Mouse (Mus musculus) liver, embryonic 15.5 days (tissue): ENCODE data around the gene Sgip1. TPM values are rescaled to one million over a fixed set of nuclear protein-coding genes. Genes with fewer than 3 reads are reported as not detected.
A peak's percentile ranks its signal among the peaks of the same experiment; 100 is the strongest.

Experiments used
- ATAC-seq: fragments of 200-750 bp; cut with Nextera tagmentation; 2 replicates; pipeline ENCODE4 v1.8.0; 2017; ENCODE audit warnings: moderate number of reproducible peaks, mild to moderate bottlenecking, moderate library complexity; ENCODE audit not compliant: insufficient read depth
- H3K27ac ChIP-seq: fragments of 300-500 bp; sonication (generic); replicated peaks from 2 replicates; pipeline ENCODE4 v1.5.1; 2015; ENCODE audit warnings: mild to moderate bottlenecking, inconsistent platforms
- H3K27me3 ChIP-seq: fragments of 300-500 bp; sonication (generic); 2 replicates; pipeline ENCODE4 v1.6.1; 2015; ENCODE audit warnings: mild to moderate bottlenecking, inconsistent platforms
- H3K36me3 ChIP-seq: fragments of 300-500 bp; sonication (generic); replicated peaks from 2 replicates; pipeline ENCODE4 v1.6.1; 2015; ENCODE audit warnings: moderate library complexity, mild to moderate bottlenecking, inconsistent platforms
- H3K4me1 ChIP-seq: fragments of 300-500 bp; sonication (generic); replicated peaks from 2 replicates; pipeline ENCODE4 v1.6.1; 2015; ENCODE audit warnings: inconsistent platforms
- H3K4me2 ChIP-seq: fragments of 300-500 bp; sonication (generic); 2 replicates; pipeline ENCODE4 v1.6.1; 2015; ENCODE audit warnings: moderate library complexity, mild to moderate bottlenecking, inconsistent platforms
- H3K4me3 ChIP-seq: fragments of 300-500 bp; sonication (generic); replicated peaks from 2 replicates; pipeline ENCODE4 v1.5.1; 2015; ENCODE audit warnings: mild to moderate bottlenecking, inconsistent platforms
- H3K9ac ChIP-seq: fragments of 300-500 bp; sonication (generic); 2 replicates; pipeline ENCODE4 v1.6.1; 2015; ENCODE audit warnings: moderate library complexity, mild to moderate bottlenecking, inconsistent platforms
- H3K9me3 ChIP-seq: fragments of 300-500 bp; sonication (generic); replicated peaks from 2 replicates; pipeline ENCODE4 v1.6.1; 2016; ENCODE audit warnings: inconsistent platforms
- WGBS: fragments of 180-500 bp; shearing (Covaris S2); methylation state at CpG from one replicate; pipeline ENCODE4 v1.1.7; 2015; ENCODE audit warnings: mixed read lengths; ENCODE audit not compliant: insufficient replicate concordance; 5-methylcytosine and 5-hydroxymethylcytosine counted together
- polyA plus RNA-seq: library from polyadenylated mRNA; unstranded; fragments of >200 nt; fragmentation: Nextera tagmentation; extraction: Ambion mirVana; gene quantifications from 2 replicates; pipeline ENCODE4 v1.2.1, GENCODE M21; 2015

Sgip1 gene
- polyA plus RNA-seq, 1 experiment from 2014 or later = 0.73 TPM

- Histone ChIP-seq H3K9me3 (no peaks in the 10 kb centered on the region), H3K27ac (no peak overlapping the region), H3K4me2 (no peak overlapping the region), H3K9ac (no peak overlapping the region), H3K27me3 (no peaks in the 10 kb centered on the region), H3K4me1 (no peaks in the 10 kb centered on the region), H3K36me3 (no peaks in the 10 kb centered on the region), H3K4me3 (no peak overlapping the region)
- 42% methylated on average over 3 of the region's 3 CpGs for WGBS
- ATAC-seq = no peak
These were observed 12.4 kb downstream of the Sgip1 start for GRCm38 (mm10) chr4:102753334-102754090.

- H3K9ac ChIP-seq = no peak overlapping the region
- H3K4me1 ChIP-seq = peaks cover 8% of the 10 kb centered on the region; the same call in 1 of the 2 replicates
- no peak; the same call in 1 of the 2 replicates for ATAC-seq
- no peaks in the 10 kb centered on the region for H3K36me3 ChIP-seq
- H3K27me3 ChIP-seq = peaks cover 29% of the 10 kb centered on the region
- H3K4me2 ChIP-seq = peak overlapping the region; percentile 73
- no peaks in the 10 kb centered on the region for H3K9me3 ChIP-seq
- H3K4me3 ChIP-seq = peak overlapping the region; percentile 47
- WGBS = 1% methylated on average over 41 of the region's 41 CpGs
- H3K27ac ChIP-seq = no peak overlapping the region
These were observed 18.2 kb downstream of the Sgip1 start for GRCm38 (mm10) chr4:102759095-102759890.

- H3K36me3 ChIP-seq = no peaks in the 10 kb centered on the region
- no peaks in the 10 kb centered on the region for H3K9me3 ChIP-seq
- peak overlapping the region; percentile 47 for H3K4me3 ChIP-seq
- peaks cover 29% of the 10 kb centered on the region for H3K27me3 ChIP-seq
- H3K27ac ChIP-seq = no peak overlapping the region
- H3K4me2 ChIP-seq = peak overlapping the region; percentile 73
- H3K4me1 ChIP-seq = peaks cover 8% of the 10 kb centered on the region; the same call in 1 of the 2 replicates
- ATAC-seq = no peak
- no peak overlapping the region for H3K9ac ChIP-seq
- 5% methylated on average over 25 of the region's 25 CpGs for WGBS
These were observed 19.1 kb downstream of the Sgip1 start for GRCm38 (mm10) chr4:102760042-102760821.

GRCm38 (mm10) chr4:102762075-102762474 is 21.0 kb downstream of the Sgip1 start:
- no peak overlapping the region for H3K27ac ChIP-seq
- no peak for ATAC-seq
- no peaks in the 10 kb centered on the region for H3K9me3 ChIP-seq
- H3K36me3 ChIP-seq = no peaks in the 10 kb centered on the region
- H3K9ac ChIP-seq = no peak overlapping the region
- H3K4me2 ChIP-seq = no peak overlapping the region
- no peak overlapping the region for H3K4me3 ChIP-seq
- H3K4me1 ChIP-seq = peaks cover 8% of the 10 kb centered on the region; the same call in 1 of the 2 replicates
- 20% methylated on average over 7 of the region's 7 CpGs for WGBS
- peaks cover 29% of the 10 kb centered on the region for H3K27me3 ChIP-seq

GRCm38 (mm10) chr4:102769070-102769469 is 28.0 kb downstream of the Sgip1 start:
- no peak for ATAC-seq
- Histone ChIP-seq H3K4me2 (no peak overlapping the region), H3K4me1 (no peaks in the 10 kb centered on the region), H3K4me3 (no peak overlapping the region), H3K27me3 (no peaks in the 10 kb centered on the region), H3K27ac (no peak overlapping the region), H3K9me3 (no peaks in the 10 kb centered on the region), H3K9ac (no peak overlapping the region), H3K36me3 (no peaks in the 10 kb centered on the region)
- WGBS = 39% methylated on average over 1 of the region's 1 CpGs

- Histone ChIP-seq H3K27ac (no peak overlapping the region), H3K36me3 (no peaks in the 10 kb centered on the region), H3K9ac (no peak overlapping the region), H3K27me3 (no peaks in the 10 kb centered on the region), H3K4me1 (no peaks in the 10 kb centered on the region), H3K9me3 (no peaks in the 10 kb centered on the region), H3K4me2 (no peak overlapping the region), H3K4me3 (no peak overlapping the region)
- 68% methylated on average over 6 of the region's 6 CpGs for WGBS
- no peak for ATAC-seq
These were observed 28.8 kb downstream of the Sgip1 start for GRCm38 (mm10) chr4:102769936-102770335.

GRCm38 (mm10) chr4:102771598-102772357 is 30.7 kb downstream of the Sgip1 start:
- Histone ChIP-seq H3K9ac (no peak overlapping the region), H3K4me2 (no peak overlapping the region), H3K27ac (no peak overlapping the region), H3K9me3 (no peaks in the 10 kb centered on the region), H3K36me3 (no peaks in the 10 kb centered on the region), H3K4me3 (no peak overlapping the region), H3K4me1 (no peaks in the 10 kb centered on the region), H3K27me3 (no peaks in the 10 kb centered on the region)
- no peak for ATAC-seq
- 66% methylated on average over 5 of the region's 5 CpGs for WGBS

- no peak for ATAC-seq
- H3K4me1 ChIP-seq = no peaks in the 10 kb centered on the region
- no peak overlapping the region for H3K4me3 ChIP-seq
- 73% methylated on average over 3 of the region's 3 CpGs for WGBS
- H3K4me2 ChIP-seq = no peak overlapping the region
- H3K9me3 ChIP-seq = no peaks in the 10 kb centered on the region
- H3K9ac ChIP-seq = no peak overlapping the region
- H3K36me3 ChIP-seq = no peaks in the 10 kb centered on the region
- no peaks in the 10 kb centered on the region for H3K27me3 ChIP-seq
- H3K27ac ChIP-seq = no peak overlapping the region
These were observed 32.1 kb downstream of the Sgip1 start for GRCm38 (mm10) chr4:102773225-102773624.

- Histone ChIP-seq H3K4me2 (no peak overlapping the region), H3K36me3 (no peaks in the 10 kb centered on the region), H3K9ac (no peak overlapping the region), H3K4me3 (no peak overlapping the region), H3K27ac (no peak overlapping the region), H3K9me3 (no peaks in the 10 kb centered on the region), H3K4me1 (no peaks in the 10 kb centered on the region), H3K27me3 (no peaks in the 10 kb centered on the region)
- no peak for ATAC-seq
- WGBS = 63% methylated on average over 1 of the region's 1 CpGs
These were observed 32.7 kb downstream of the Sgip1 start for GRCm38 (mm10) chr4:102773841-102774240.

- 48% methylated on average over 1 of the region's 1 CpGs for WGBS
- Histone ChIP-seq H3K27me3 (no peaks in the 10 kb centered on the region), H3K9me3 (no peaks in the 10 kb centered on the region), H3K4me1 (no peaks in the 10 kb centered on the region), H3K9ac (no peak overlapping the region), H3K4me3 (no peak overlapping the region), H3K36me3 (no peaks in the 10 kb centered on the region), H3K4me2 (no peak overlapping the region), H3K27ac (no peak overlapping the region)
- ATAC-seq = no peak
These were observed 33.5 kb downstream of the Sgip1 start for GRCm38 (mm10) chr4:102774549-102774948.
